Mouse (Mus musculus) embryonic facial prominence, embryonic 13.5 days (tissue): ENCODE data around the gene Btbd8. TPM values are rescaled to one million over a fixed set of nuclear protein-coding genes. Genes with fewer than 3 reads are reported as not detected.
A peak's percentile ranks its signal among the peaks of the same experiment; 100 is the strongest.

ENCODE experiments used
- ATAC-seq: fragments of 200-750 bp; cut with Nextera tagmentation; 2 replicates; pipeline ENCODE4 v1.8.0; 2017; ENCODE audit warnings: low read depth; ENCODE audit not compliant: insufficient number of reproducible peaks, insufficient read depth, low FRiP score, low TSS enrichment
- H3K27ac ChIP-seq: fragments of 300-500 bp; sonication (generic); 2 replicates; pipeline ENCODE4 v1.5.1; 2015; ENCODE audit warnings: moderate library complexity, mild to moderate bottlenecking, inconsistent platforms
- H3K27me3 ChIP-seq: fragments of 300-500 bp; sonication (generic); 2 replicates; pipeline ENCODE4 v1.6.1; 2015; ENCODE audit warnings: mild to moderate bottlenecking, inconsistent platforms
- H3K36me3 ChIP-seq: fragments of 300-500 bp; sonication (generic); 2 replicates; pipeline ENCODE4 v1.6.1; 2015; ENCODE audit warnings: mild to moderate bottlenecking, inconsistent platforms
- H3K4me1 ChIP-seq: fragments of 300-500 bp; sonication (generic); 2 replicates; pipeline ENCODE4 v1.6.1; 2015; ENCODE audit warnings: inconsistent platforms
- H3K4me2 ChIP-seq: fragments of 300-500 bp; sonication (generic); 2 replicates; pipeline ENCODE4 v1.6.1; 2015; ENCODE audit warnings: moderate library complexity, mild to moderate bottlenecking, inconsistent platforms
- H3K4me3 ChIP-seq: fragments of 300-500 bp; sonication (generic); 2 replicates; pipeline ENCODE4 v1.5.1; 2015; ENCODE audit warnings: mild to moderate bottlenecking, inconsistent platforms
- H3K9ac ChIP-seq: fragments of 300-500 bp; sonication (generic); 2 replicates; pipeline ENCODE4 v1.6.1; 2015; ENCODE audit warnings: mild to moderate bottlenecking, inconsistent platforms
- H3K9me3 ChIP-seq: fragments of 300-500 bp; sonication (generic); 2 replicates; pipeline ENCODE4 v1.6.1; 2016; ENCODE audit warnings: inconsistent platforms
- WGBS: fragments of 180-500 bp; shearing (Covaris S2); methylation state at CpG from one replicate; pipeline ENCODE4 v1.1.7; 2015; ENCODE audit warnings: mixed read lengths; 5-methylcytosine and 5-hydroxymethylcytosine counted together
- polyA plus RNA-seq: library from polyadenylated mRNA; unstranded; fragments of >200 nt; fragmentation: Nextera tagmentation; extraction: Ambion mirVana; gene quantifications from 2 replicates; pipeline ENCODE4 v1.2.1, GENCODE M21; 2015

Gene Btbd8
- polyA plus RNA-seq, 1 experiment from 2014 or later, result 6.2 TPM

- H3K4me3 ChIP-seq, result no peak overlapping the region
- no peak overlapping the region for H3K27ac ChIP-seq
- H3K36me3 ChIP-seq, result no peaks in the 10 kb centered on the region
- H3K4me2 ChIP-seq, result no peak overlapping the region
- H3K9ac ChIP-seq, result no peak overlapping the region
- H3K9me3 ChIP-seq, result no peaks in the 10 kb centered on the region
- 31% methylated on average over 1 of the region's 1 CpGs for WGBS
- H3K4me1 ChIP-seq, result no peaks in the 10 kb centered on the region
- H3K27me3 ChIP-seq, result no peaks in the 10 kb centered on the region
- ATAC-seq, result no peak
Observed at GRCm38 (mm10) chr5:107421676-107422075, 16.1 kb upstream of the Btbd8 start.

- no peak within 1 kb of the TSS for H3K9ac ChIP-seq
- WGBS, result 75% methylated on average over 3 of the region's 3 CpGs
- ATAC-seq, result no peak
Observed at GRCm38 (mm10) chr5:107431249-107431648, 6.5 kb upstream of the Btbd8 start, which contains the start of gene Lpcat2b. Gene Lpcat2b (plus strand): TSS chr5:107431549.

GRCm38 (mm10) chr5:107434001-107434400 lies 3.8 kb upstream of the Btbd8 start:
- no peaks in the 10 kb centered on the region for H3K36me3 ChIP-seq
- ATAC-seq, result no peak
- H3K4me3 ChIP-seq, result no peak overlapping the region
- WGBS, result 58% methylated on average over 5 of the region's 5 CpGs
- H3K27ac ChIP-seq, result no peak overlapping the region
- no peak overlapping the region for H3K9ac ChIP-seq
- H3K9me3 ChIP-seq, result no peaks in the 10 kb centered on the region
- H3K27me3 ChIP-seq, result peaks cover 3% of the 10 kb centered on the region; the same call in 1 of the 2 replicates
- H3K4me2 ChIP-seq, result no peak overlapping the region
- peaks cover 7% of the 10 kb centered on the region for H3K4me1 ChIP-seq

More at GRCm38 (mm10) chr5:107431249-107431648, 6.5 kb upstream of the Btbd8 start, which contains the start of gene Lpcat2b:
- no peak within 1 kb of the TSS for H3K27ac ChIP-seq
- no peaks in the 10 kb centered on the region for H3K36me3 ChIP-seq
- H3K4me3 ChIP-seq, result no peak within 1 kb of the TSS
- H3K27me3 ChIP-seq, result peaks cover 3% of the 10 kb centered on the region; the same call in 1 of the 2 replicates
- H3K9me3 ChIP-seq, result no peaks in the 10 kb centered on the region
- H3K4me1 ChIP-seq, result no peaks in the 10 kb centered on the region
- no peak within 1 kb of the TSS for H3K4me2 ChIP-seq

GRCm38 (mm10) chr5:107436185-107436584 lies 1.6 kb upstream of the Btbd8 start:
- 83% methylated on average over 6 of the region's 6 CpGs for WGBS
- ATAC-seq, result no peak

GRCm38 (mm10) chr5:107436587-107437209 lies 1.1 kb upstream of the Btbd8 start:
- 56% methylated on average over 6 of the region's 6 CpGs for WGBS
- no peak overlapping the region for H3K27ac ChIP-seq

More at GRCm38 (mm10) chr5:107436185-107436584, 1.6 kb upstream of the Btbd8 start:
- Histone ChIP-seq H3K27me3 (peaks cover 3% of the 10 kb centered on the region; the same call in 1 of the 2 replicates), H3K27ac (no peak overlapping the region), H3K9ac (no peak overlapping the region), H3K9me3 (no peaks in the 10 kb centered on the region), H3K4me3 (no peak overlapping the region), H3K36me3 (no peaks in the 10 kb centered on the region), H3K4me1 (peaks cover 9% of the 10 kb centered on the region), H3K4me2 (no peak overlapping the region)

GRCm38 (mm10) chr5:107438353-107438752 lies 556 bp downstream of the Btbd8 start:
- peaks cover 14% of the 10 kb centered on the region for H3K4me1 ChIP-seq
- peak overlapping the region; percentile 73 for H3K4me2 ChIP-seq
- no peaks in the 10 kb centered on the region for H3K36me3 ChIP-seq
- H3K27me3 ChIP-seq, result no peaks in the 10 kb centered on the region
- H3K9me3 ChIP-seq, result no peaks in the 10 kb centered on the region
- ATAC-seq, result no peak
- 18% methylated on average over 7 of the region's 7 CpGs for WGBS
- H3K9ac ChIP-seq, result peak overlapping the region; percentile 93
- H3K27ac ChIP-seq, result peak overlapping the region; percentile 88
- H3K4me3 ChIP-seq, result peak overlapping the region; percentile 74

More at GRCm38 (mm10) chr5:107436587-107437209, 1.1 kb upstream of the Btbd8 start:
- Histone ChIP-seq H3K4me1 (peaks cover 9% of the 10 kb centered on the region), H3K4me2 (no peak overlapping the region), H3K9me3 (no peaks in the 10 kb centered on the region), H3K9ac (no peak overlapping the region), H3K27me3 (peaks cover 3% of the 10 kb centered on the region; the same call in 1 of the 2 replicates), H3K36me3 (no peaks in the 10 kb centered on the region), H3K4me3 (no peak overlapping the region)
- no peak for ATAC-seq

- H3K4me3 ChIP-seq, result no peak overlapping the region
- H3K27ac ChIP-seq, result no peak overlapping the region
- no peaks in the 10 kb centered on the region for H3K9me3 ChIP-seq
- no peak for ATAC-seq
- H3K36me3 ChIP-seq, result 0 out of 2 replicates have a peak, but pooled peaks cover 6% of the 10 kb centered on the region
- no peaks in the 10 kb centered on the region for H3K27me3 ChIP-seq
- H3K4me2 ChIP-seq, result no peak overlapping the region
- no peak overlapping the region for H3K9ac ChIP-seq
- peaks cover 14% of the 10 kb centered on the region for H3K4me1 ChIP-seq
- whole genome bisulfite sequencing, result 83% methylated on average over 5 of the region's 5 CpGs
Observed at GRCm38 (mm10) chr5:107441881-107442280, 4.1 kb downstream of the Btbd8 start.

- Histone ChIP-seq H3K4me3 (no peak overlapping the region), H3K4me2 (no peak overlapping the region), H3K36me3 (0 out of 2 replicates have a peak, but pooled peaks cover 6% of the 10 kb centered on the region), H3K4me1 (peaks cover 5% of the 10 kb centered on the region; the same call in 1 of the 2 replicates), H3K9ac (no peak overlapping the region), H3K27me3 (no peaks in the 10 kb centered on the region), H3K9me3 (no peaks in the 10 kb centered on the region), H3K27ac (no peak overlapping the region)
- ATAC-seq, result no peak
- 86% methylated on average over 4 of the region's 4 CpGs for WGBS
Observed at GRCm38 (mm10) chr5:107444251-107444650, 6.5 kb downstream of the Btbd8 start.

GRCm38 (mm10) chr5:107447977-107448376 lies 10.2 kb downstream of the Btbd8 start:
- 90% methylated on average over 4 of the region's 4 CpGs for WGBS

GRCm38 (mm10) chr5:107448784-107449183 lies 11.0 kb downstream of the Btbd8 start:
- H3K27ac ChIP-seq, result no peak overlapping the region
- H3K4me3 ChIP-seq, result no peak overlapping the region
- no peak overlapping the region for H3K9ac ChIP-seq
- H3K4me1 ChIP-seq, result no peaks in the 10 kb centered on the region
- WGBS, result 82% methylated on average over 4 of the region's 4 CpGs
- ATAC-seq, result no peak
- no peaks in the 10 kb centered on the region for H3K27me3 ChIP-seq
- peaks cover 9% of the 10 kb centered on the region; the same call in 1 of the 2 replicates for H3K36me3 ChIP-seq
- no peaks in the 10 kb centered on the region for H3K9me3 ChIP-seq
- no peak overlapping the region for H3K4me2 ChIP-seq

More at GRCm38 (mm10) chr5:107447977-107448376, 10.2 kb downstream of the Btbd8 start:
- H3K27me3 ChIP-seq, result no peaks in the 10 kb centered on the region
- no peak overlapping the region for H3K4me2 ChIP-seq
- no peaks in the 10 kb centered on the region for H3K9me3 ChIP-seq
- no peak overlapping the region for H3K9ac ChIP-seq
- no peak overlapping the region for H3K4me3 ChIP-seq
- H3K36me3 ChIP-seq, result peaks cover 9% of the 10 kb centered on the region; the same call in 1 of the 2 replicates
- H3K4me1 ChIP-seq, result no peaks in the 10 kb centered on the region
- H3K27ac ChIP-seq, result no peak overlapping the region
- no peak for ATAC-seq

- H3K9ac ChIP-seq, result no peak overlapping the region
- ATAC-seq, result no peak
- no peaks in the 10 kb centered on the region for H3K4me1 ChIP-seq
- WGBS, result 88% methylated on average over 5 of the region's 5 CpGs
- H3K9me3 ChIP-seq, result no peaks in the 10 kb centered on the region
- H3K4me3 ChIP-seq, result no peak overlapping the region
- peaks cover 11% of the 10 kb centered on the region; the same call in 1 of the 2 replicates for H3K36me3 ChIP-seq
- H3K27ac ChIP-seq, result no peak overlapping the region
- H3K27me3 ChIP-seq, result no peaks in the 10 kb centered on the region
- no peak overlapping the region for H3K4me2 ChIP-seq
Observed at GRCm38 (mm10) chr5:107449620-107450019, 11.8 kb downstream of the Btbd8 start.

- ATAC-seq, result no peak
- Histone ChIP-seq H3K9ac (no peak overlapping the region), H3K27ac (no peak overlapping the region), H3K4me3 (no peak overlapping the region), H3K36me3 (peaks cover 18% of the 10 kb centered on the region; the same call in 1 of the 2 replicates), H3K4me1 (no peaks in the 10 kb centered on the region), H3K9me3 (no peaks in the 10 kb centered on the region), H3K27me3 (no peaks in the 10 kb centered on the region), H3K4me2 (no peak overlapping the region)
- 88% methylated on average over 5 of the region's 5 CpGs for WGBS
Observed at GRCm38 (mm10) chr5:107450299-107450698, 12.5 kb downstream of the Btbd8 start.
